Mouse (Mus musculus) lung, postnatal 36 days (tissue): ENCODE measurements around the gene Zfp341.
A peak's percentile ranks its signal among the peaks of the same experiment; 100 is the strongest.

Experiments used
- DNase-seq: peaks from one replicate; pipeline ENCODE4 v3.0.0; 2022; ENCODE audit warnings: mixed read lengths

Zfp341 gene

GRCm38 (mm10) chr2:154678995-154679394, 65.9 kb downstream of the Zfp341 start:
- DNase-seq, result peak; percentile 42

DNA sequence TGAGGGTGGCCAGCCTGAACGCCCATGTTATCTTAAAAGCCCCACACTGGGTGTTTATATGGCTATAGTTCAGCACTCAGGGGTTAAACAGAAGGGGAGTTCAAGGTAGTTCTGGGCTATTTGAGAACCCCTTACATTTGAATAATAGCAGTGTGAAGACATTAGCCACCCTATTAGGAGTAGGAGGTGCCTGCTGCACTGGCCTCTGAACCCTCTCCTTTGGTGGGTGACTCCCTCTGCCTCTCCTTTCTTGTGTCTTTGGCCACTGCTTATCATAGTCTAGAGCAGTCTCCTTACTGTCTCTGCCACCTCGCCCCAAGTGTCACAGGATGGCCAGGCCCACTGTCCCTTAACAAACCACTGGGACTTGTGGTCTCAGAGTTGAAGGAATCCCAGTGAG, 67.2 kb downstream of the Zfp341 start:
- no peak for DNase-seq

GRCm38 (mm10) chr2:154680941-154681340, 67.8 kb downstream of the Zfp341 start:
- no peak for DNase-seq

GRCm38 (mm10) chr2:154682712-154683111, 69.6 kb downstream of the Zfp341 start:
- DNase-seq, result no peak

DNA sequence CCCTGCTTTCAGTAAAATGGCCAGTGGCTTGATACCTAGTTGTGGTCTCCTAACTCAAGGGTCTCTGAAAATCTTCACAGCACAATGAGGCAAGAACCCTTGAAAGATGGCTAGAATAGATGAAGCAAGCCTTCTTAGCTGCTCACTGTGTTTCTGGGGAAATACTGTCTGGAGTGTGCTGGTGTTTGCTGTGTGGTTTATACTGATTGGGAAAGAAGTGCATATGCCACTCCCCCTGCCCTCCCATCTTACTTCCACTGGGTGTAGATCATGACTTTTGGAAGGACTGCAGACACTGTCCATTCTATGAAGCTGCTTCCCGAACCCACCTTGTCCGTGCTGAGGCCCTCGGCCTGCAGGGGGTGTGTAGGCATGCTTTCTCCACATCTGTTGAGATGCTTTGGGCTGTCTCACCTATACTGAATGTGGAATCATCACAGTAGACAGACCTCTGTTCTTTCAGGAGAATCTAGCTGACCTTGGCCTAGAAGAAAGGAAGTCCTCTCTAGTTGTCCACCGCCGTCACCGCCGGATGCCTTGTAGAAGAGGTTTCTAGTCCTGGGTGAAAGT, 71.9 kb downstream of the Zfp341 start:
- DNase-seq, result peak; percentile 54

DNA sequence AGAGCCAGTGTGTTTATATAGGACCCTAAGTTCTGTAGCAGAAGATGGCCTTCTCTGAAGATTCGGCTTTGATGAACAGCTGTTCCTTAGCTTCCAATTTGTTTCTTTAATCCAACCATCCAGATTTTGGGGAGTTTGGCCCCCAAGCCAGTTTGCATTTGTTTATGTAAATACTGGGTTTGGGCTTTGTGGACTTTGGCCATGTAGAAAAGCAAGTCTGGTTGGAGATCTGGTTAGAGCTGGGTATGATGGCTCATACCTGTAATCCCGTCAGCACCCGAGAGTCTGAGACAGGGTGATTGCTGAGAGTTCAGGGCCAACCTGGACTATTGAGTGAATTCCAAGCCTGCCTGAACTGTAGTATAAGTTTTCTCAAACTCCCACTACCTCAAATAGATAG, 72.7 kb downstream of the Zfp341 start:
- DNase-seq, result no peak

GRCm38 (mm10) chr2:154686819-154687218, 73.7 kb downstream of the Zfp341 start:
- no peak for DNase-seq

- DNase-seq, result peak; percentile 54
Observed at GRCm38 (mm10) chr2:154689391-154689790, 76.3 kb downstream of the Zfp341 start.

- no peak for DNase-seq
Observed at GRCm38 (mm10) chr2:154690959-154691358, 77.9 kb downstream of the Zfp341 start.

DNA sequence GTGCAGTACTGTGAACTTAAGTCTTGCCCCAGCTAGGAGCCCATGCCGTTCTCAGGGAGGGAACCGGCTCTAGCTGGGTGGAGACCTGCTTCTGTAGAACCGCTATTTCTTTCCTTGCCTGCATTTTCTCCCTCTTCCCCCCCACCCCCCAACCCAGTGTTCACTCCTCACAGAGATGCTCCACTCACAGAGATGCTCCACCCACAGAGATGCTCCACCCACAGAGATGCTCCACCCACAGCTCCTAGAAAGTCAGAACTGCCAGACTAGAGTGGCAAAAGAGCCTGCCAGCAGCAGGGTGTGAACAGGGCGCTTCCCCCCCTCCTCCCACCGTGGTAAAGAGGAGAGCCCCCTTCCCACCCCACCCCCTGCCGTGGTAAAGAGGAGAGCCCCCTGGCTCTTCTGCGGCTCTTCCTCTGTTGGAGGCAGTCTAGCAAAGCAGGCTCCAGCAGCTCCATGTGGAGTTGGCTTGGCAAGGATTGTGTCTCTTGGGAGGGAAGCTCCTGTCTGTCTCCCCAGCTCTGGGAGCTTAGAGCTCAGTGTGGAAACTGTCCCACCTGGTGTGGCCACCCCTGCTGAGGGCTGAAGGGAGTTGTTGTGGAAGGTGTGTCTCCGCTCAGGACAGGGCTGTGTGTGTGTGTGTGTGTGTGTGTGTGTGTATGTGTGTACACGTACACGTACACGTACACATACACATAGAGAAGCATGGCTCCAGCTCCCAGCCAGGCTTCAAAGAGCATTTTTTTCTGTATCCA, 80.3 kb downstream of the Zfp341 start:
- DNase-seq, result no peak

GRCm38 (mm10) chr2:154693941-154694256, 80.8 kb downstream of the Zfp341 start:
- DNase-seq, result peak; percentile 41

- DNase-seq, result no peak
Observed at GRCm38 (mm10) chr2:154695690-154696089, 82.6 kb downstream of the Zfp341 start.
